Mouse (Mus musculus): ENCODE measurements around the gene Mrpl37.

DNA sequence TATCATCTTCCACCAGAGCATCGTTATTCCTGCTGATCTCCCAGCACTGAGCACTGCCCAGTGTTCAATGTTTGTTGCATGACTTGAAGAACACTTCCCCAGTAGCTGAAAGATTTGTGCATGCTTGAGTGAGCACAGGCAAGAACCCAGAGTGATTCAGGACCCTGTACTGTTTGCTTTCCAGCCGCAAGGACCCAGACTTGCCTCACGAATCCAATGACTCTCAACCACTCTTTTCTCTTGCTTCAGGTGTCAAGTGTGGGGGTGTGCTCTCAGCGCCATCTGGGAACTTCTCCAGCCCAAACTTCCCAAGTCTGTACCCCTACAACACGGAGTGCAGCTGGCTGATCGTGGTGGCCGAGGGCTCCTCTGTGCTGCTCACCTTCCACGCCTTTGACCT lies 35.6 kb upstream of the Mrpl37 start:
- TF ChIP-seq CTCF (IDR thresholded peaks at IDR 0.05; ENCODE audit: control insufficient read depth, insufficient read depth, insufficient replicate concordance, low read depth, low read length) (no peak), POLR2A (IDR thresholded peaks at IDR 0.05; ENCODE audit: control insufficient read depth, low read depth, low read length) (no peak)
